Mouse (Mus musculus) T-helper 2 cell (primary cell): ENCODE measurements around the gene Gpr137c.

Experiments used
- in situ Hi-C: fragments of 300-600 bp; cut with MboI, MseI; formaldehyde crosslinking; loops from one replicate; pipeline ENCODE4 v1.15.1; 2025; ENCODE audit warnings: high pct_unique_total_duplicates

Gpr137c gene

GRCm38 (mm10) chr14:45219281-45220089, at the start of gene Gpr137c:
Gpr137c (plus strand) TSS chr14:45219717.
- in situ Hi-C loops, result no loop called here

- in situ Hi-C loops, result no loop called here
Observed at GRCm38 (mm10) chr14:45172260-45172659, 47.3 kb upstream of the Gpr137c start.

- in situ Hi-C loops, result no loop called here
Observed at GRCm38 (mm10) chr14:45175012-45175740, 44.3 kb upstream of the Gpr137c start.

GRCm38 (mm10) chr14:45179186-45179585, 40.3 kb upstream of the Gpr137c start:
- in situ Hi-C loops, result no loop called here

- in situ Hi-C loops, result no loop called here
Observed at GRCm38 (mm10) chr14:45179606-45180005, 39.9 kb upstream of the Gpr137c start.

DNA sequence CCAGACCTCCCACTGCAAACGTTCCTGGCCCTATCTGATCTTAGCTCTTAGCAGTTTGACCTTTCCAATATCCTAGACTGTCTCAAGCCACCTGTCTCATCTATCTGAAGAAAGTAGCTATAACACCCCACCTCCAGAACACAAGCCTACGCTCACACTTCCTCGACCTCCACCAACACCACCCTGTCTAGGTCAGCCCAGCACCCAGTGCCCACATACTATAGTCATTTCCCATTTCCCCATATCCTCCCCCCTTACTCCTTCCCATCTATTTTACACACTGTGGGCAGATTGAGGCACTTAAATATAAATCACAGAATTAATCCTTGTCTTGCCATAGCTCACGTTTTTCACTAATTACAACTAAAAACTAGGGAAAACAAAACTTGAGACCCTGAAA, 37.9 kb upstream of the Gpr137c start:
- in situ Hi-C loops, result no loop called here

DNA sequence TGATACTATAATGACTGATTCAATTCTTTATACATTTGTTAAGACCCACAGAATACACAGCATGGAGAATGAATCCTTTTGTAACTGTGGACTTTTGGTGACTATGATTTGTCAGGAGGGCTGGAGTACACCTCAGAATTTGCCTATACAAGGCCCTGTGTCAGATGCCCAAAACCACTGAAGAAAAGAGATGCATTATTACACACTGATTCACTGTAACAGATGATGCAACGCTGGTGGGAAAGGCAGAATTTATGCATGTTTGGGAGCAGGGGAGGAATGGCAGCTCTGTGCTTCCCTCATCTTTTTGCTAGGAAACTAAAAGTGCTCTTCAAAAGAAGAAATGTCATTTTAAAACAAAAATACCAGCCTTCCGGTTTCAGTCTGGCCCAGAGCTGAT, 28.5 kb upstream of the Gpr137c start:
- in situ Hi-C loops, result no loop called here

GRCm38 (mm10) chr14:45200607-45201006, 18.9 kb upstream of the Gpr137c start:
- in situ Hi-C loops, result no loop called here

DNA sequence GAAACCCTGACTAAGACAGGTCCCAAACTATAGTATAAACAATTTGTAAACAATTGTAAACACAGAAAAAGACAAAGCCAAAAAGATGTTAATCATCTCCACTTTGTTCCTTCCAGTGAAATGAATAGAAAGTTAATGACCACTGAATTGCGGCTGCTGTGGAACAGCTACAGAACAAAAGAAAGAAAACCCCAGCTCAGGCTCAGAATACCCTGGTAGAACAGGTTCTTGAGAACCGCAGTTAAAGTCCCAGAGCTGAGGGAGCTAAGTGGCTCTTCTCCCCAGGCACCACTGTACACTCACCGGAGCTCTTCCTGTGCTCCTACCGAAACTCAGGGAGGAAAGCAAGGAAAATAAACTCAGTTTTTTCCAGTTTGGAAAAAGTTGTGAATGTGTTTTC, 8.8 kb upstream of the Gpr137c start:
- in situ Hi-C loops, result no loop called here

- in situ Hi-C loops, result no loop called here
Observed at GRCm38 (mm10) chr14:45211431-45211830, 8.1 kb upstream of the Gpr137c start.

- in situ Hi-C loops, result no loop called here
Observed at GRCm38 (mm10) chr14:45216711-45217340, 2.7 kb upstream of the Gpr137c start.

GRCm38 (mm10) chr14:45217693-45218092, 1.8 kb upstream of the Gpr137c start:
- in situ Hi-C loops, result no loop called here

DNA sequence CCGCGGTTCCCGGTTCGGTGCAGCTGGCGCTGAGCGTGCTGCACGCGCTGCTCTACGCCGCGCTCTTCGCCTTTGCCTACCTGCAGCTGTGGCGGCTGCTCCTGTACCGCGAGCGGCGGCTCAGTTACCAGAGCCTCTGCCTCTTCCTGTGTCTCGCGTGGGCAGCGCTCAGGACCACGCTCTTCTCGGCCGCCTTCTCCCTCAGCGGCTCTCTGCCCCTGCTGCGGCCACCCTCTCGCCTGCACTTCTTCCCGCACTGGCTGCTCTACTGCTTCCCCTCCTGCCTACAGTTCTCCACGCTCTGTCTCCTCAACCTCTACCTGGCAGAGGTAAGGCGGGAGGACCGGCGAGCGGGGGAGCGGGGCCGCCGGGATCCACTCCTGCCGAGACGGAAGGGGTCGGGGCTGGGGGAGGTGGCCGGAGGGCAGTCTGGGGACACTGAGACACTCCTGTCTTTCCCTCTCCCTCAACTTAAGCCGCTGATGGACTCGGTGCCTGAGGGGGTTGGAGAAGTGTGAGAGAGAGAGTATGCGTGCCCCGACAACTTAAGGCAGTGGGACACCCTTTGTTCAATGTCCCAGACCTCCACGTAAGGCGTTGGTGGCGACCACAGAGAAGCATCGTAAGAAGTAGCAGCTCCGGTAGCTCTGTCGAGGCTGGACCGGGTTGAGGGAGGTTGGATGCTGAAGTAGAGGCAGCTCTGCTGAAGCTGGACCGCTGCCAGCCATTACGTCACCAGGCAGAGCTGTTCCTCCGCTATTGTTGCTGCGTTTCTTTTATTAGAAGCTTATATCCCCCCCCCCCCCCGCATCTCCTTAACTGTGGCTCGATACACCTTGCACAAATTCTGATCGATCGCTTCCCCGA, 806 bp downstream of the Gpr137c start, which contains the start of gene Txndc16:
TSS of gene Txndc16 (minus strand) at position 239 of the 867 bp plus-strand sequence.
- in situ Hi-C loops, result no loop called here

DNA sequence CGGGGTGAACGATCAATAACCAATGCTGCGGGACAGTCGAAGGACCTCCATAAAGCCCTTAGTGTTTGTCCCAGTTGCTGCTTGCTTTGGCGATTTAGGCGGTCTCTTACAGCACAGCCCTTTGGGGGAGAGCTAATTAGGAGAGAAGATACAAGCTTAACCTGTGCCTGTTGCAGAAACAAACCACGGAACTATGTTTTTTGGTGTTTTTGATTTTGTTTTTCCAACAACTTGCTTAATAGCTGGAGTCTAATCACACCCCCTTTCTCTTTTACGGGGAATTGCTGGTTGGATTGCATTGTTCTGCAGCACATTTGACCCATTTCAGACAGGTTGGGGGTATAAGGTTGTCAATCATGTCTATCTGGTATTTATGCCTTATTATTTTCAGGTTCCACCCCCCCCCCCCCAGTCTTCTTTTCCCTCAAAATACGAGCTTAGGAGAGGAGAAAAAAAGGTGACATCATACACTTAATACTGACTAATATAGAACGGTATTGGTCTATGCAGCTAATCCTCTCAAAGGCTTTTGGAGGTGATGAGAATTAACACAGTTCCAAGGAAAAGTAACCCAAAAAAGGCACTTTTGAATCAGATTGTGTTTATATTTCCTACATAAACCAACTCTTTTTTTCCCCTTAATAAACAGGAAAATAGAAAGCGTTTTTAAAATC, 1.6 kb downstream of the Gpr137c start:
- in situ Hi-C loops, result no loop called here

- in situ Hi-C loops, result no loop called here
Observed at GRCm38 (mm10) chr14:45239042-45239441, 19.5 kb downstream of the Gpr137c start.

- in situ Hi-C loops, result no loop called here
Observed at GRCm38 (mm10) chr14:45241613-45242012, 22.1 kb downstream of the Gpr137c start.

- in situ Hi-C loops, result no loop called here
Observed at GRCm38 (mm10) chr14:45251548-45252076, 32.1 kb downstream of the Gpr137c start.

DNA sequence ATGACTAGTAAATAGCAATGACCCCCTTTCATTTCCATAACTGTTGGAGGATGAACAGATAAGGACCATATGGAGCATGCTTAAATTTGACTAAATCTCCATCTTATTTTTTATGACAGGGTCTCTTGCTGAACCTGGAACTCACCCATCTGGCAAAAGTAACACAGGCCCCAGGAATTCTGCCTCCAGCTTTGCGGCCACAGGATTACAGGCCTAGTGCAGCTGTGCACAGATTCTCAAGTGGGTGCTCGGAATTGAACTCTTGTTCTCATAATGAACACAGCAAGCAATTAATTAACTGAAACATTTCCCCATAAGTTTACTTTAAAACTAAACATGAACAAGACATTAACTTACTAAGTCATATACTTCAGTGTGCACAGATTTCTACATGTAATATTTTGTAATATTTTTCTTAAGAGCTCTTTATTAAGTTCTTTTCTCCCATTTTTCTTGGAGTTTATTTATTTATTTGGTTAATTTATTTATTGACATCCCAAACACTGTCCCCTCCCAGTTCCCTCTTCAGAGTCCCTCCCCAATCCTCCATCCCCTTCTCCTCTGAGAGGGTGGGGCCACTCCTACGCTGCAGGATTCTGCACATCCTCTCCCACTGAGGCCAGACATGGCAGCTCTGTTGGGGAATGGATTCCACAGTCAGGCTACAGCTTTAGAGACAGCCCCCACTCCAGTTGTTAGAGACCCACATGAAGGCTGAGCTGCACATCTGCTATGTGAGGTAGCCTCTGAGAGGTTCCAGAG, 44.5 kb downstream of the Gpr137c start:
- in situ Hi-C loops, result no loop called here

GRCm38 (mm10) chr14:45275816-45276215, 56.3 kb downstream of the Gpr137c start:
- in situ Hi-C loops, result no loop called here

GRCm38 (mm10) chr14:45282066-45282465, 62.5 kb downstream of the Gpr137c start:
- in situ Hi-C loops, result no loop called here
